Mouse (Mus musculus): ENCODE data around the gene Plau. TPM values are rescaled to one million over a fixed set of nuclear protein-coding genes. Genes with fewer than 3 reads are reported as not detected.

The Plau gene
- total and polyA plus RNA-seq, 3 experiments, result 5.0 TPM; not detected in 2

GRCm38 (mm10) chr14:20861152-20861551 lies 24.7 kb downstream of the Plau start:
- H3K4me3 ChIP-seq (ENCODE audit: low read depth, low read length), result no peak overlapping the region
- TF ChIP-seq TAL1 (conservative IDR thresholded peaks at IDR 0.05; ENCODE audit: low read depth, low read length) (no peak), CTCF (IDR thresholded peaks at IDR 0.05; ENCODE audit: low read depth, low read length) (no peak), GATA2 (IDR thresholded peaks at IDR 0.05; ENCODE audit: borderline replicate concordance, low read depth, low read length) (no peak), POLR2AphosphoS5 (IDR thresholded peaks at IDR 0.05; ENCODE audit: insufficient replicate concordance, low read depth, low read length) (no peak), GATA1 (IDR thresholded peaks at IDR 0.05; ENCODE audit: borderline replicate concordance, low read length) (no peak)
- H3K27me3 ChIP-seq (ENCODE audit: insufficient read depth, low read length), result peaks cover 47% of the 10 kb centered on the region
- DNase-seq (ENCODE audit: low spot score) (no peak), ATAC-seq (ENCODE audit: extremely low read depth, insufficient number of reproducible peaks, low FRiP score, poor library complexity, severe bottlenecking) (no peak)
- peaks cover 8% of the 10 kb centered on the region for H3K4me1 ChIP-seq (ENCODE audit: insufficient read depth, low read depth, low read length)
- no peaks in the 10 kb centered on the region for H3K9me3 ChIP-seq (replicated peaks)
- H3K36me3 ChIP-seq (replicated peaks), result no peaks in the 10 kb centered on the region

GRCm38 (mm10) chr14:20861559-20861958 lies 25.1 kb downstream of the Plau start:
- ATAC-seq (ENCODE audit: extremely low read depth, insufficient number of reproducible peaks, low FRiP score, poor library complexity, severe bottlenecking) (no peak), DNase-seq (ENCODE audit: low spot score) (no peak)
- Histone ChIP-seq H3K9me3 (replicated peaks) (no peaks in the 10 kb centered on the region), H3K4me3 (ENCODE audit: low read depth, low read length) (no peak overlapping the region), H3K36me3 (replicated peaks) (no peaks in the 10 kb centered on the region), H3K27me3 (ENCODE audit: insufficient read depth, low read length) (peaks cover 47% of the 10 kb centered on the region), H3K4me1 (ENCODE audit: insufficient read depth, low read depth, low read length) (peaks cover 8% of the 10 kb centered on the region)
- TF ChIP-seq GATA2 (IDR thresholded peaks at IDR 0.05; ENCODE audit: borderline replicate concordance, low read depth, low read length), result no peak
- no peak for TF ChIP-seq TAL1 (conservative IDR thresholded peaks at IDR 0.05; ENCODE audit: low read depth, low read length)
- TF ChIP-seq POLR2AphosphoS5 (IDR thresholded peaks at IDR 0.05; ENCODE audit: insufficient replicate concordance, low read depth, low read length), result no peak
- no peak for TF ChIP-seq GATA1 (IDR thresholded peaks at IDR 0.05; ENCODE audit: borderline replicate concordance, low read length)
- TF ChIP-seq CTCF (IDR thresholded peaks at IDR 0.05; ENCODE audit: low read depth, low read length), result no peak

- no peak for ATAC-seq (ENCODE audit: extremely low read depth, insufficient number of reproducible peaks, low FRiP score, poor library complexity, severe bottlenecking)
- no peak for DNase-seq (ENCODE audit: low spot score)
Observed at GRCm38 (mm10) chr14:20863306-20864065, 27.0 kb downstream of the Plau start.

GRCm38 (mm10) chr14:20864192-20864591 lies 27.7 kb downstream of the Plau start:
- H3K36me3 ChIP-seq (replicated peaks), result no peaks in the 10 kb centered on the region
- no peak for TF ChIP-seq POLR2AphosphoS5 (IDR thresholded peaks at IDR 0.05; ENCODE audit: insufficient replicate concordance, low read depth, low read length)
- TF ChIP-seq TAL1 (conservative IDR thresholded peaks at IDR 0.05; ENCODE audit: low read depth, low read length), result no peak
- TF ChIP-seq CTCF (IDR thresholded peaks at IDR 0.05; ENCODE audit: low read depth, low read length), result no peak
- TF ChIP-seq GATA1 (IDR thresholded peaks at IDR 0.05; ENCODE audit: borderline replicate concordance, low read length), result no peak
- no peak for TF ChIP-seq GATA2 (IDR thresholded peaks at IDR 0.05; ENCODE audit: borderline replicate concordance, low read depth, low read length)

More at GRCm38 (mm10) chr14:20863306-20864065, 27.0 kb downstream of the Plau start:
- no peaks in the 10 kb centered on the region for H3K9me3 ChIP-seq (replicated peaks)
- no peak overlapping the region for H3K4me3 ChIP-seq (ENCODE audit: low read depth, low read length)
- H3K36me3 ChIP-seq (replicated peaks), result no peaks in the 10 kb centered on the region
- H3K27me3 ChIP-seq (ENCODE audit: insufficient read depth, low read length), result peaks cover 57% of the 10 kb centered on the region
- H3K4me1 ChIP-seq (ENCODE audit: insufficient read depth, low read depth, low read length), result peaks cover 8% of the 10 kb centered on the region
- TF ChIP-seq GATA2 (IDR thresholded peaks at IDR 0.05; ENCODE audit: borderline replicate concordance, low read depth, low read length), result no peak
- no peak for TF ChIP-seq POLR2AphosphoS5 (IDR thresholded peaks at IDR 0.05; ENCODE audit: insufficient replicate concordance, low read depth, low read length)
- no peak for TF ChIP-seq TAL1 (conservative IDR thresholded peaks at IDR 0.05; ENCODE audit: low read depth, low read length)
- TF ChIP-seq GATA1 (IDR thresholded peaks at IDR 0.05; ENCODE audit: borderline replicate concordance, low read length), result no peak
- no peak for TF ChIP-seq CTCF (IDR thresholded peaks at IDR 0.05; ENCODE audit: low read depth, low read length)

GRCm38 (mm10) chr14:20865604-20866003 lies 29.1 kb downstream of the Plau start:
- Histone ChIP-seq H3K9me3 (replicated peaks) (no peaks in the 10 kb centered on the region), H3K4me1 (ENCODE audit: insufficient read depth, low read depth, low read length) (peaks cover 5% of the 10 kb centered on the region), H3K27me3 (ENCODE audit: insufficient read depth, low read length) (peaks cover 57% of the 10 kb centered on the region), H3K4me3 (ENCODE audit: low read depth, low read length) (no peak overlapping the region), H3K36me3 (replicated peaks) (no peaks in the 10 kb centered on the region)
- no peak for DNase-seq (ENCODE audit: low spot score)
- TF ChIP-seq POLR2AphosphoS5 (IDR thresholded peaks at IDR 0.05; ENCODE audit: insufficient replicate concordance, low read depth, low read length) (no peak), GATA1 (IDR thresholded peaks at IDR 0.05; ENCODE audit: borderline replicate concordance, low read length) (no peak), TAL1 (conservative IDR thresholded peaks at IDR 0.05; ENCODE audit: low read depth, low read length) (no peak), GATA2 (IDR thresholded peaks at IDR 0.05; ENCODE audit: borderline replicate concordance, low read depth, low read length) (no peak), CTCF (IDR thresholded peaks at IDR 0.05; ENCODE audit: low read depth, low read length) (no peak)
- no peak for ATAC-seq (ENCODE audit: extremely low read depth, insufficient number of reproducible peaks, low FRiP score, poor library complexity, severe bottlenecking)

More at GRCm38 (mm10) chr14:20864192-20864591, 27.7 kb downstream of the Plau start:
- Histone ChIP-seq H3K4me3 (ENCODE audit: low read depth, low read length) (no peak overlapping the region), H3K9me3 (replicated peaks) (no peaks in the 10 kb centered on the region), H3K27me3 (ENCODE audit: insufficient read depth, low read length) (peaks cover 58% of the 10 kb centered on the region), H3K4me1 (ENCODE audit: insufficient read depth, low read depth, low read length) (peaks cover 8% of the 10 kb centered on the region)
- ATAC-seq (ENCODE audit: extremely low read depth, insufficient number of reproducible peaks, low FRiP score, poor library complexity, severe bottlenecking) (no peak), DNase-seq (ENCODE audit: low spot score) (no peak)

- DNase-seq (ENCODE audit: low spot score) (no peak), ATAC-seq (ENCODE audit: extremely low read depth, insufficient number of reproducible peaks, low FRiP score, poor library complexity, severe bottlenecking) (no peak)
- TF ChIP-seq GATA1 (IDR thresholded peaks at IDR 0.05; ENCODE audit: borderline replicate concordance, low read length), result no peak
- no peak for TF ChIP-seq GATA2 (IDR thresholded peaks at IDR 0.05; ENCODE audit: borderline replicate concordance, low read depth, low read length)
- TF ChIP-seq POLR2AphosphoS5 (IDR thresholded peaks at IDR 0.05; ENCODE audit: insufficient replicate concordance, low read depth, low read length), result no peak
- TF ChIP-seq TAL1 (conservative IDR thresholded peaks at IDR 0.05; ENCODE audit: low read depth, low read length), result no peak
- TF ChIP-seq CTCF (IDR thresholded peaks at IDR 0.05; ENCODE audit: low read depth, low read length), result no peak
- Histone ChIP-seq H3K4me3 (ENCODE audit: low read depth, low read length) (no peak overlapping the region), H3K4me1 (ENCODE audit: insufficient read depth, low read depth, low read length) (peaks cover 3% of the 10 kb centered on the region), H3K27me3 (ENCODE audit: insufficient read depth, low read length) (peaks cover 57% of the 10 kb centered on the region), H3K36me3 (replicated peaks) (no peaks in the 10 kb centered on the region), H3K9me3 (replicated peaks) (no peaks in the 10 kb centered on the region)
Observed at GRCm38 (mm10) chr14:20866365-20866764, 29.9 kb downstream of the Plau start.
